Mouse (Mus musculus): ENCODE measurements at regions not wholly inside any gene's neighbourhood (a gene's known extent, or its start where the extent isn't known, plus 50 kb on each side); places are given as distances from the start of the nearest gene placed in this dataset.

DNA sequence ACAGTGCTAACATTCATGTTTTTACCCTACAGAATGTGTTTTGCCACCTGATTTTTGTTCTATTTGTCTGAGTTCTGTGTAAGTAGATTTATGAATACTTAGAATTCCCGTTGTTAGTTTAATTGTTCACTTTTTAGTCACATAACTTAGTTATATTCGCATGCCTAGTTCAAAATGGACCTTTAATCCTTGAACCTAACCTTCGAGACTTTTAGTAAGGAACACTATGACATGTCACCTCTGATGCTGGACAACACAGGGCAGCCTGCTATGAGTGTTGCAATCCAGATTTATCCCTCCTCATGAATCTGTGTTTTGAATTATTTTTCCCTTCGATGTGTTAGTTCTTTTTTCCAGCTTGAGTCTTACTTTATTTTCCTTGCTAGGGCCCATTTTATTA lies 662.8 kb downstream of the Bckdhb start:
- no peak for TF ChIP-seq MYOD1 (IDR thresholded peaks at IDR 0.05; ENCODE audit: control insufficient read depth in 1 of 3, insufficient read length in 2 of 3, low read depth in 2 of 3)
- TF ChIP-seq MAX (IDR thresholded peaks at IDR 0.05; ENCODE audit: low read depth), result no peak
- no peak for TF ChIP-seq REST (IDR thresholded peaks at IDR 0.05; ENCODE audit: insufficient read depth, insufficient read length)
- TF ChIP-seq TCF3 (IDR thresholded peaks at IDR 0.05; ENCODE audit: insufficient read length, low read depth), result no peak
- no peak for TF ChIP-seq E2F4 (IDR thresholded peaks at IDR 0.05; ENCODE audit: insufficient read depth)
- TF ChIP-seq MYOG (IDR thresholded peaks at IDR 0.05; ENCODE audit: control insufficient read depth in 1 of 3, insufficient read depth in 1 of 3, insufficient read length in 2 of 3, low read depth in 2 of 3), result no peak
- no peak for TF ChIP-seq USF1 (IDR thresholded peaks at IDR 0.05; ENCODE audit: low read depth)
- TF ChIP-seq POLR2A (IDR thresholded peaks at IDR 0.05; ENCODE audit: insufficient read length, low read depth), result no peak
- no peak for TF ChIP-seq POLR2AphosphoS2 (IDR thresholded peaks at IDR 0.05; ENCODE audit: insufficient read length, low read depth)
- TF ChIP-seq CEBPB (IDR thresholded peaks at IDR 0.05; ENCODE audit: insufficient read depth, poor library complexity, severe bottlenecking), result no peak
- no peak for TF ChIP-seq SRF (IDR thresholded peaks at IDR 0.05; ENCODE audit: control insufficient read depth, insufficient read length, low read depth)
- TF ChIP-seq TCF12 (IDR thresholded peaks at IDR 0.05; ENCODE audit: insufficient read depth, poor library complexity, severe bottlenecking), result no peak

GRCm38 (mm10) chr9:84594724-84595123 lies 669.8 kb downstream of the Bckdhb start:
- H3ac ChIP-seq (ENCODE audit: control insufficient read depth, insufficient read length), result no peak overlapping the region
- H3K79me2 ChIP-seq (ENCODE audit: control insufficient read depth, insufficient read depth), result no peaks in the 10 kb centered on the region
- H3K36me3 ChIP-seq (ENCODE audit: control insufficient read depth, insufficient read depth), result no peaks in the 10 kb centered on the region
- no peaks in the 10 kb centered on the region for H3K27me3 ChIP-seq (ENCODE audit: control insufficient read depth, insufficient read depth, insufficient read length)
- TF ChIP-seq TCF3 (IDR thresholded peaks at IDR 0.05; ENCODE audit: insufficient read length, low read depth) (no peak), USF1 (IDR thresholded peaks at IDR 0.05; ENCODE audit: low read depth) (no peak), POLR2AphosphoS2 (IDR thresholded peaks at IDR 0.05; ENCODE audit: insufficient read length, low read depth) (no peak), POLR2A (IDR thresholded peaks at IDR 0.05; ENCODE audit: insufficient read length, low read depth) (no peak)
- no peak overlapping the region for H3K4me3 ChIP-seq
- no peak overlapping the region for H3K4me2 ChIP-seq (ENCODE audit: low read depth)

More for the DNA sequence above, 662.8 kb downstream of the Bckdhb start:
- no peaks in the 10 kb centered on the region for H3K79me2 ChIP-seq (ENCODE audit: control insufficient read depth, insufficient read depth)
- no peak overlapping the region for H3ac ChIP-seq (ENCODE audit: control insufficient read depth, insufficient read length)
- H3K27me3 ChIP-seq (ENCODE audit: control insufficient read depth, insufficient read depth, insufficient read length), result no peaks in the 10 kb centered on the region
- H3K4me2 ChIP-seq (ENCODE audit: low read depth), result no peak overlapping the region
- no peaks in the 10 kb centered on the region for H3K36me3 ChIP-seq (ENCODE audit: control insufficient read depth, insufficient read depth)
- H3K4me3 ChIP-seq, result no peak overlapping the region

Data from myocyte (in vitro differentiated cells).